Mouse (Mus musculus): ENCODE measurements around the gene Hhex. TPM values are rescaled to one million over a fixed set of nuclear protein-coding genes. Genes with fewer than 3 reads are reported as not detected.

Hhex gene
- total RNA-seq, 2 experiments from 2014 or later, result 1.7 to 2.4 TPM

- Histone ChIP-seq H3K27ac (no peak overlapping the region), H3K4me3 (no peak overlapping the region)
- DNase-seq (ENCODE audit: low spot score in 2 of 2), result no peak
- TF ChIP-seq CTCF (conservative IDR thresholded peaks at IDR 0.05), result no peak
These were observed 34.4 kb downstream of the Hhex start for GRCm38 (mm10) chr19:37468841-37469566.

- DNase-seq (ENCODE audit: low spot score in 2 of 2), result no peak
- no peak overlapping the region for H3K27ac ChIP-seq
- H3K4me3 ChIP-seq, result no peak overlapping the region
- TF ChIP-seq CTCF (conservative IDR thresholded peaks at IDR 0.05), result no peak
These were observed 37.1 kb downstream of the Hhex start for GRCm38 (mm10) chr19:37471680-37472079.

- Histone ChIP-seq H3K27ac (no peak overlapping the region), H3K4me3 (no peak overlapping the region)
- DNase-seq (ENCODE audit: low spot score in 2 of 2), result no peak
- TF ChIP-seq CTCF (conservative IDR thresholded peaks at IDR 0.05), result no peak
These were observed 38.0 kb downstream of the Hhex start for GRCm38 (mm10) chr19:37472589-37472988.

GRCm38 (mm10) chr19:37481704-37482103, 47.1 kb downstream of the Hhex start:
- Histone ChIP-seq H3K4me3 (no peak overlapping the region), H3K27ac (no peak overlapping the region)
- no peak for TF ChIP-seq CTCF (conservative IDR thresholded peaks at IDR 0.05)
- DNase-seq (ENCODE audit: low spot score in 2 of 2), result no peak

GRCm38 (mm10) chr19:37482556-37483187, 48.1 kb downstream of the Hhex start:
- no peak overlapping the region for H3K4me3 ChIP-seq
- DNase-seq (ENCODE audit: low spot score in 2 of 2), result no peak
- no peak overlapping the region for H3K27ac ChIP-seq
- no peak for TF ChIP-seq CTCF (conservative IDR thresholded peaks at IDR 0.05)

- Histone ChIP-seq H3K27ac (no peak overlapping the region), H3K4me3 (no peak overlapping the region)
- TF ChIP-seq CTCF (conservative IDR thresholded peaks at IDR 0.05), result no peak
- DNase-seq (ENCODE audit: low spot score in 2 of 2), result no peak
These were observed 50.2 kb downstream of the Hhex start for GRCm38 (mm10) chr19:37484787-37485186.

GRCm38 (mm10) chr19:37486801-37487200, 52.2 kb downstream of the Hhex start:
- Histone ChIP-seq H3K27ac (no peak overlapping the region), H3K4me3 (no peak overlapping the region)
- DNase-seq (ENCODE audit: low spot score in 2 of 2), result no peak
- no peak for TF ChIP-seq CTCF (conservative IDR thresholded peaks at IDR 0.05)

- no peak overlapping the region for H3K4me3 ChIP-seq
- no peak for TF ChIP-seq CTCF (conservative IDR thresholded peaks at IDR 0.05)
- DNase-seq (ENCODE audit: low spot score in 2 of 2), result no peak
- no peak overlapping the region for H3K27ac ChIP-seq
These were observed 53.3 kb downstream of the Hhex start for GRCm38 (mm10) chr19:37487811-37488475.

GRCm38 (mm10) chr19:37488608-37489262, 54.1 kb downstream of the Hhex start:
- Histone ChIP-seq H3K27ac (no peak overlapping the region), H3K4me3 (no peak overlapping the region)
- TF ChIP-seq CTCF (conservative IDR thresholded peaks at IDR 0.05), result no peak
- DNase-seq (ENCODE audit: low spot score in 2 of 2), result no peak

Other genes with a start within 250 kb of the Hhex start
- gene March5, start 227.3 kb upstream of the Hhex start, total RNA-seq (2021), result 10 to 100 TPM; 80.4 to 90.4 TPM
- gene Cpeb3, start 226.2 kb upstream of the Hhex start, total RNA-seq (2021), result 10 to 100 TPM; 69.7 to 76.8 TPM
- 10 to 100 TPM; 34.9 to 56.2 TPM for gene Ide, start 97.0 kb upstream of the Hhex start, total RNA-seq (2021)
- gene Kif11, start 58.4 kb upstream of the Hhex start, total RNA-seq (2021), result 1 to 10 TPM; 1.1 to 1.3 TPM
- 10 to 100 TPM; 53.3 to 54.7 TPM for gene Exoc6, start 115.6 kb downstream of the Hhex start, total RNA-seq (2021)